Mouse (Mus musculus) kidney, adult 18-20 months (tissue): ENCODE results near the gene Crybb2.
"Not testable (repeated sequence)": the region's sequence is repeated elsewhere in the genome, so short reads cannot be mapped to it uniquely, and the experiment has no call there.

ENCODE experiments used
- DNase-seq: peaks from one replicate; pipeline ENCODE4 v3.0.0; 2021

The Crybb2 gene

GRCm38 (mm10) chr5:113070017-113070416 lies at the start of gene Crybb2:
Gene Crybb2 (minus strand): TSS chr5:113070117.
- no peak for DNase-seq

DNA sequence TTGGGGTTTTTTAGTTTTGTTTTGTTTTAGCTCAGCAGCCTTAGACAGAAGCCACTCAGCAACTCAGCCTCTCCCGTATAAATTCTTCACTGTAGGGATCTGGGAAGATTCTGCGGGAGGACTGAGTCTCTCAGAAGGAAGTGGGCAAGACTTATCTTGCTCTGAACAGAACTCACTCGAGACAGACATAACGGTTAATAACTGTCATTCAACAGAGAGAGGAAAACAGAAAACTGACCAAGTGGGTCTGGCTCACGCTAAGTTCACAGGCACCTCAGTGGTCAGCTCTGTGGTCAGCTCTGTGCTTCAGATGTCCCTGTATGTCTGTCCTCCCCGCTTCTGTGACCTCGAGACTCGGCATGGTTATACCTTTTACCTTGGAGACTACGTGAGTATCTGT lies 49.4 kb upstream of the Crybb2 start:
- DNase-seq, result no peak

- peak; percentile 37 for DNase-seq
These were observed 48.8 kb upstream of the Crybb2 start for GRCm38 (mm10) chr5:113118695-113119094.

DNA sequence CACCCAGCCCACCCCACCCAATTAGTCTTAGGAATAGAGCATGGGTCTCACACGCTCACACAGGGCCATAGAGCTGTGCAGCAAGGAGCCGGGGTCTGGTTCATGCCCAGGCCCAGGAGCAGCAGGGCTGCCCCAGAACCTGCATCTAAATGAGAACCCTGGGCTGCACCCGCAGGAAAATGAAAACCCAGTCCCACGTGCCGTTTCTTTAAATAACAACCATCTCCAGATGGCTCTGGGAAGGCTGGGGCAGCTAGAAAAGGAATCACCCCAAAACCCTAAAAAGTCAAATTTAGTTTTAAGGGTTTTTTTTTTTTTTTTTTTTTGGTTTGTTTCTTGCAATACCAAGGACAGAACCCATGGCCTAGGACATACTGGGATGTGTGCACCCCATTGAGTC lies 47.4 kb upstream of the Crybb2 start:
- DNase-seq, result no peak

DNA sequence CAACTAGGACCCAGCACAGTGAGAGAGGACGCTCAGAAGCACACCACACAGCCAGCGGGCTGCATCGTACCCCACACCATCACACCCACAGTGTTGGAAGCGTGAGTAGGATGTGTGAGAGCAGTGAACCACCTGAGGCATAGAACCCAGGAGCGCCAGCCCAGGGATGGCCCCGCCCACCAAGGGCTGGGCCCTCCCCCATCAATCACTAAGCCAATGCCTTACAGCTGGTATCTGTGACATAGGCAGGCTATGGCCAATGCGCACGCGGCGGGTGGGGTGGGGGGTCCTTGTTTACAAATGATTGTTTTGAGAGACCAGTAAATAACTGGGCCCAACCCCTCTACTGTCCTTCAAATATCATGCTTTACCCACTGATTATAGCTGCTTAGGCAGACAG lies 46.0 kb upstream of the Crybb2 start:
- no peak for DNase-seq

DNA sequence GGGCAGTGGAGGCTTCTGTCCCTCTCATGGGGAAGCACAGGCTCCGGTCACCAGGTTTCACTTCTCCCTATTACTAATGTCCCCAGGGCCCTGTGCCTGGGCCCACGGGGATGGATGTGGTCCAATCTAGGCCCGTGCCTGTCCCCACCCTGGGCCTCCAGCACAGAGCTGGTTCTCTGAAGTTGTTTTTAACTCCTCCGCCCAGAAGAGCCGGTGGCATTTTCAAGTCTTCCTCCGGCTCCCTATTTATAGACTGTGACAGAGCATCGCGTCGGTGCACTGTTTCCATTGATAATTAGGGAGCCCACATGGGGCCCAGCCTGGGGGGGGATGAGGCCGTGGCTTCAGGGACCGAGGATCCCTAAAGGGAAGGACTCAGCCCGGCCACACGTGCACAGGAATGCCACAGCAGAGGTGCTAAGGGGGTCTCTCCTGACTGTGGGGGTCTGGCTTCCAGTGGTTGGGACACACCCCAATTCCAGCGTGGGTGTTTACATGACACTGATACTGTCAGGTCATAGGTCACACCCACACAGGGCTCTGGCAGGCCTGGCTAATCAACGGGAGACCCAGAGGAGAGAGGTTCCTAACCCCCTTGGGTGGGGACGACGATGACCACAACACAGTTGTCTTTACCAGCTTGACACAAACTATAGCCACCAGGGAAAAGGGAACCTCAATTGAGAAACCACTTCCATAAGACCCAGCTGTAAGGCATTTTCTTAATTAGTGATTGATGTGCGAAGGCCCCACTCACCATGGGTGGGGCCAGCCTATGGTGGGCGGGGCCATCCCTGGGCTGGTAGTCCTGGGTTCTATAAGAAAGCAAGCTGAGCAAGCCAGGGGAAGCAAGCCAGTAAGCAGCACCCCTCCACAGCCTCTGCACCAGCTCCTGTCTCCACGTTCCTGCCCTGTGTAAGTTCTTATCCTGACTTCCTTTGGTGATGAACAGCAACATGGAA lies 44.6 kb upstream of the Crybb2 start:
- no peak for DNase-seq

GRCm38 (mm10) chr5:113113120-113113519 lies 43.2 kb upstream of the Crybb2 start:
- no peak for DNase-seq

GRCm38 (mm10) chr5:113111336-113111735 lies 41.4 kb upstream of the Crybb2 start:
- DNase-seq, result no peak

DNA sequence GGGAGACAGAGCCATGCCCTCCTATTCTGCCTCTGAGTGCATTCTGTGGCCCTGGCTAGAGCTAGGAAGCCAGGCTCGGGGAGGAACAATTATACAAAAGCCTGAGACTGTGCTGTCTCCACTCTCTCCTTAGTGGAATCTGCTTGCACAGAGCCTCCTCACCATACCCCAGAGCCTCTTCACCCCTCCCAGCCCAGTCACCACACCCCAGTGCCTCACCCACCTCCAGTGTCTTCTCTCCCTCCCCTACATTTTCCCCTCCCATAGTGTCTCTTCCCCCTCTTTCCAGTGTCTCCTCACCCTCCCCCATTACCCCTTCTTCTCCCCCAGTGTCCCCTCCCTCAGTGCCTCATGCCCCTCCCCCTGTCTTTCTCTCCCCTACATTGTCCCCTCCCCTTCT lies 41.0 kb upstream of the Crybb2 start:
- DNase-seq, result no peak

DNA sequence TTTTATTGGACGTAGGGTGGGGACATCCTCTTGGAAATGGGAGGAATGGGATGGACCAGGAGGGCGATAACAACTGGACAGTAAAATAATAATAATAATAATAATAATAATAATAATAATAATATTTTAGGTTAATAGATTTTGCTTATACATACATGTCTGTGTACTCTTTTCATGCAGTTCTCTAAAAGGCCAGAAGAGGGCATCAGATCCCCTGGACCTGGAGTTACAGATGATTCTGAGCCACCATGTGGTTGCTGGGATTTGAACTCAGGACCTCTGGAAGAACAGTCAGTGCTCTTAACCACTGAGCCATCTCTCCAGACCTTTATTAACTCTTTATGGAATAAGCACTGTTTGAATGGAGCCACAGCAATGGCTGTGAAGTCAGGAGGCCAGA lies 39.7 kb upstream of the Crybb2 start:
- not testable (repeated sequence) for DNase-seq

DNA sequence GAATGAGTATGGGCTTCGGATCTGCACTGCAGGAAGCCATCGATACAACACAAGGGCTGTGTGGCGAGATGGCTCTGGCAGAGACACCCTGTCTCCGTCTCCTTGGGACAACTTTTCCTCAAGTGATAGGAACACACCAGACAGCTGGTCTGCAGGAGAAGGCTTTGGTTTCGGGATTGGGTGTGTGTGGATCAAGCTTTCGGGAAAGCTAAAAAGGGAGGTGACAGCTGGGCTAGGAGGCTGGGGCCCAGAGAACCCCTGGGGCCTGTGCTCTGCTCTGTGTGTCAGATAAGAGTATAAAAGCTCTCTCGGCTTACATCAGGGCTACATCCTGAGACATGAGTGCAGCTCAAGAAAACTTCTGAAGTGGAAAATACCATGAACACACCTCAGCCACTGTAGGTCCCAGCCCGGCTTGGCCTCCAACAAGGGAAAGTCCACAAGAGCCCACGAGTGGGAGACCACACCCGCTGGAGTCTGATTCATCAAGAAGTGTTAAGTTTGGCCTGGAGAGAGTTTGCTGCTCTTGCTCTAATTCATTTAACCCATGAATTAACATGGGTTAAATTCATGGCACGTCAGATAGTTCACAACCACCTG lies 38.3 kb upstream of the Crybb2 start:
- no peak for DNase-seq

DNA sequence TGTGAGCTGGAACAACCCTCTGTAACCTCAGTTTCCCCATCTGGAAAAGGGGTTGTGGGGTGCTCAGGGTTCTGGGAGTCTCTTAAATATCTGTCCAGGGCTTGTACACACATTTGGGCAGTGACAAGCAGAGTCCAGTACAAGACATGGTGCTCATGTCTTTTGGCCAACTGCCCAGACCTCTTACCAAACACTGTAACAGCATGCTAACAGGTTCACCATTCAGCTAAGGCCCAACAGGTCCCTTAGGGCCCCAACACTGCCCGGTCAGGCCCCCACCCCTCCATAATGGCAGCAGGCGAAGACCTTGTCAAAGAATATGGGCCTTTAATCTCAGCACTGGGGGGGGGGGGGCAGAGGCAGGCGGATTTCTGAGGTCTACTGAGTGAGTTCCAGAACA lies 37.8 kb upstream of the Crybb2 start:
- no peak for DNase-seq

- no peak for DNase-seq
These were observed 36.7 kb upstream of the Crybb2 start for GRCm38 (mm10) chr5:113106594-113106993.

- DNase-seq, result no peak
These were observed 35.6 kb upstream of the Crybb2 start for GRCm38 (mm10) chr5:113105481-113105880.

- no peak for DNase-seq
These were observed 35.1 kb upstream of the Crybb2 start for GRCm38 (mm10) chr5:113105035-113105434.

- DNase-seq, result no peak
These were observed 32.5 kb upstream of the Crybb2 start for GRCm38 (mm10) chr5:113102455-113102854.

DNA sequence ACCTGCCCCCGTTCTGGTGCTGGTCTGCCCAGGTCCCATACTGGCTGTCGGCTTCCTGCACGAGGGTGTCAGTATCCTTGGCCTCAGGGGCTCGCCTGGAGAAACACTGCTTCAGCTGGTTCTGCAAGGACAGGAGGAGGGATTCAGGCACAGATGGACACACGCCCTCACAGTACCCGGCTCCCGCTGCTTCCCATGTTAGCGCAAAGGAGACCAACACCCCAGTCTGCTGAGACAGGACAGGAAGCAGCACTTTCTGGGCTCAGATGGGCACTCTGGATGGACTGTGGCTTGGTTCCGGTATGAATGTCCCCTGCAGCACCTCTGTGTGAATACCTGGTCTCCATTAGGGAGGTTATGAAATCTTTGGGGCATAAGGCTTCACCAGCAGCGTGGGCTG lies 31.5 kb upstream of the Crybb2 start:
- DNase-seq, result no peak

DNA sequence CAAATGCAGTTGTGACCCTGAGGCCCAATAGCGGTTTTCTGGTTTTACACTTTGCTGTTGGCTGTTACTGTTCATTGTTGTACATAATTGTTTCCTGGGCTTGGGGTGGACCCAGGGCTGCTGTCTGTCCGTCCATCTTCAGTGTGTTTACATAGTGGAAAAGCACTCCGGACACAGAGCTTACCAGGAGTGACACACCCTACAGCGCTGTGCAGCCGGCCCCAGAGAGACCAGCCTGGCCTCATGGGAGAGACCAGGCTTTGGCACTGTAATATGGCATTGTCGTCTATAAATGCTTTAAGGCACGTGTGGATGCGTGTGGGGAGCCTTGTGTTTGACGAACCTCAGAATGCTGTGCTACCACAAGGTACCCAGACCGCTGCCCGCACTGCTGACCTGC lies 30.5 kb upstream of the Crybb2 start:
- no peak for DNase-seq

DNA sequence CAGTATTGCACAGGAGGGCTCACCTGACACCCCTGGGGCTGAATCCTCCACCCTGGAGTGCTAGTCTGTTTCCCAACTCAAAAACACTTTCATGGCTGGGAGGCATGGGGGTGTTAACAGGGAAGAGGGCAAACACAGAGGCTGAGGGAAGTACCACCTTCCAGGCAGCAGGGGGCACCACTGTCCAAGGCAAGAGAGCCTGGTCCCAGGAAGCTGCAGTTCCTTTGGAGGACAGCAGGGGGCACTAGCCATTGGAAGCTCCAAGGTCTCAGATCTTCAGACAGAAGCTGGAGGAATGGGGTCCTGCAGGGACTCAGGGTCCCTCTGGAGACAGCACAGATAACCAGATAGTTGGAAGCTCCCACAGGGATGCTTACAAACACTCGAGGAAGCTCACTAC lies 29.6 kb upstream of the Crybb2 start:
- peak; percentile 89 for DNase-seq

DNA sequence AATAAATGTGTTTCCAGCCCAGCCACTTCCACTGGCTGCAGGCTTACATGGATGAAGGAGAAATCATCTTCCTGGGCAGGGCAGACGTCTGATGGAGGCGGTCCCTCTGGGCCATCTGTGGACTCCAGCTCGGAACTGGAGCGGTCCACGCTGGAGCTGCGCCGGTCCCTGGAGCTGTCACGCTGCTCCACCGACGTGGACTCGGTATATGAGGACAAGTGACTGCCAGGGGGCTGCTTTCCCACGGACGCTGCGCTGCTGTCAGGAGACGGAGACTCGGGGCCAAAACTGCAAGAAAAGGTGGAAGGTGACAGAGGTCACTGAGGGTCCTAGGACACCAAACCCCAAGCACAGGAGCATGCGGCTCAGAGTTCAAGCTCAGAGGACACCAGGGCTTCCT lies 27.6 kb upstream of the Crybb2 start:
- DNase-seq, result no peak

DNA sequence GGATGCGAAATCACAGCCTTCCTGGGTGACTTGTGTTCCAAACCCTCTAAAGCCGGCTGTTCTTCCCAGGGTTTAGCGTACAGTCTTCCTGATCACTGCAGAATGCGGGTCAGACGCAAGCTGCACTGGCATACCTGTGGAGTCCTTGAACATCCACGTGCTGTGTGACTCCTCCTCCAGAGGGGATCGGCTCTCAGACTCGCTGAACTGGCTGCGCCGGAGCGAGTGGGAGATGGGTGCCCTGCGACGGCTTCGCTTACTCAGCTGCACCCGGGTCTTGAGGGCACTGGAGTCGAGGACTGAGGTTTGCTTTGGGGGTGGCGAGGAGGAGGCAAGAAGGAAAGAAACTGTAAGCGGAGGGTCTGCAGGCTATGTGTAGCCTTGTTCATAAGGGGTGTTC lies 25.5 kb upstream of the Crybb2 start:
- no peak for DNase-seq

DNA sequence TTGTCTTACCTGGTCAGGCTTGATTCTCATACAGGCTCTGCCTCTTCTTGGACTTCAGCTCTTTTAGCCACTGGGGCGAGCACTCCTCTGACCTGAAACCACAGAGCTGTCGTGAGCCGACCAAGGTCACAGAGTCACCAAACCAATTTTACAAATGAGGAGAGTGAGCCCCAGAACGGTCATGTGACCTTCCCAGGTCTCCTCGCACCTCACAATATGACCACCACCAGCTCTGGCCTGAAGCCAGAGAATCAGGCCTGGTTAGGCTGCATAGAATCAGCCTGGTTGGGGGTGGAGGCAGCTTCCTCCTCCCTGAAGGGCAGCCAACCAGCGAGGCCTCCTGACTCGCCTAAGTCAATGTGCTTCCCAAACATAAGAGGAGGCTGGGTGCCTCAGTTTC lies 22.5 kb upstream of the Crybb2 start:
- DNase-seq, result peak; percentile 57

DNA sequence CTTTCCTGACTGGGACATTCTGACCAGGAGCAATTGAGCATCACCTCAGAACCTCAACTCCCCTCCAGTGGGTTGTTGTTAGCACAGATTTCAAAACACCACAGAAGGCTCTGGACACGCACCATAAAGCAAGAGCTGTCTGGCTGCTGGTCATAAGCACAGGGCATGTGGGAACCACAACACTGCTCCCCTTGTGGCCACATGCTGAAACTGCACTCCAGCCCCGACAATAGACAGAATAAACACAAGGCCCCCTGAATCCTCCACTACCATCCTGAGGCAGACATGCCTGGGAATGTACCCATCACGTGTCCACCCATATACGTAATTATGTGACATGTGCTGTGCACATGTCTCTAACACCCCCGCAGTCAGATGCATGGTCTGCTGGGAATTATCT lies 21.2 kb upstream of the Crybb2 start:
- DNase-seq, result peak; percentile 77

DNA sequence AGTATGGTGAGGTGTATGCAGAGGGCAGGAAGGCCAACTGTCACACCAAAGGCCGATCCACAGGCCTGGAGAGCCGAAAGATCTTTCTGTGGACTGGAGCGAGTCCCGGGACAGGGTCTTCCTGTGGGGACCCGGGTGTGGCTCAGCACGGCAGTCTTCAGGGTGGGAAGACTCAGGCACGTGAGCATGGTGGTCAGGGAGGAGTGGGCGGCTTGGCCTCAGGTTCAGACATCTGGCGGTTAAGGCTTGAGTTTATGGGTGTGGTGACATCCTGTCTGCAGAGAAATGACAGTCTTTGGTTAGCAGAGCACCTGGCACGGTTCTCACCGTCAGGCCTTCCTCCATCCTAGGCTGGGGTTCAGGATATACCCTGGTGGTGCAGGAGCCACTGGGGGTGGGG lies 20.8 kb upstream of the Crybb2 start:
- DNase-seq, result no peak
